Mouse (Mus musculus) MEL (cell line): Measurements from ENCODE around the gene Rtl9. TPM values are rescaled to one million over a fixed set of nuclear protein-coding genes. Genes with fewer than 3 reads are reported as not detected.

Experiments
- DNase-seq: peaks from one replicate; pipeline ENCODE4 v3.0.0; 2011; ENCODE audit warnings: low read depth, low spot score
- H3K27ac ChIP-seq: 2 replicates; pipeline ENCODE4 v1.5.1; 2012; ENCODE audit warnings: low read depth, mild to moderate bottlenecking, control low read depth, low read length, moderate library complexity; ENCODE audit not compliant: control insufficient read depth
- H3K27me3 ChIP-seq, 2 experiments: fragments of 150-350 bp in 1 of 2; sonication (generic) in 1 of 2; 2 replicates each; pipeline ENCODE4 v1.6.1; 2012; ENCODE audit warnings: low read length in 2 of 2, mild to moderate bottlenecking in 2 of 2, improper control_type of control experiment in 1 of 2, moderate library complexity in 1 of 2; ENCODE audit not compliant: insufficient read depth in 2 of 2, control insufficient read depth in 1 of 2
- H3K36me3 ChIP-seq, 2 experiments: 2 replicates each; pipeline ENCODE4 v1.6.1; 2012 to 2014; ENCODE audit warnings: low read length in 2 of 2, improper control_type of control experiment in 1 of 2, inconsistent platforms in 1 of 2, mild to moderate bottlenecking in 1 of 2; ENCODE audit not compliant: insufficient read depth in 2 of 2, control insufficient read depth in 1 of 2
- H3K4me1 ChIP-seq, 2 experiments: fragments of 150-350 bp in 1 of 2; sonication (generic) in 1 of 2; 2 replicates each; pipeline ENCODE4 v1.6.1; 2012; ENCODE audit warnings: low read length in 2 of 2, improper control_type of control experiment in 1 of 2, mild to moderate bottlenecking in 1 of 2; ENCODE audit not compliant: insufficient read depth in 2 of 2, control insufficient read depth in 1 of 2
- H3K4me3 ChIP-seq, 2 experiments: fragments of 150-350 bp in 1 of 2; sonication (generic) in 1 of 2; 2 replicates each; pipeline ENCODE4 v1.5.1; 2012; ENCODE audit warnings: low read depth in 2 of 2, low read length in 2 of 2, mild to moderate bottlenecking in 2 of 2, moderate library complexity in 2 of 2, control low read depth in 1 of 2, improper control_type of control experiment in 1 of 2; ENCODE audit not compliant: control insufficient read depth in 1 of 2, insufficient read depth in 1 of 2
- H3K79me2 ChIP-seq: 2 replicates; pipeline ENCODE4 v1.6.1; 2012; ENCODE audit warnings: mild to moderate bottlenecking, low read length, moderate library complexity; ENCODE audit not compliant: control insufficient read depth, poor library complexity, insufficient read depth
- H3K9ac ChIP-seq: 2 replicates; pipeline ENCODE4 v1.6.1; 2012; ENCODE audit warnings: low read depth, mild to moderate bottlenecking, control low read depth, low read length, moderate library complexity; ENCODE audit not compliant: control insufficient read depth, poor library complexity, severe bottlenecking
- H3K9me3 ChIP-seq: fragments of 150-350 bp; sonication (generic); replicated peaks from 2 replicates; pipeline ENCODE4 v1.6.1; 2012; ENCODE audit warnings: mild to moderate bottlenecking, low read length, improper control_type of control experiment, moderate library complexity; ENCODE audit not compliant: insufficient read depth
- CTCF ChIP-seq, 3 experiments: IDR thresholded peaks in 2 of 3; conservative IDR thresholded peaks in 1 of 3; 2 replicates each; pipeline ENCODE4 v1.5.1; 2011 to 2012; ENCODE audit warnings: low read length in 3 of 3, low read depth in 2 of 3, mild to moderate bottlenecking in 2 of 3, improper control_type of control experiment in 1 of 3, inconsistent platforms in 1 of 3, mixed read lengths in 1 of 3, moderate library complexity in 1 of 3; ENCODE audit not compliant: control insufficient read depth in 1 of 3, insufficient read depth in 1 of 3, poor library complexity in 1 of 3, severe bottlenecking in 1 of 3
- E2F4 ChIP-seq: IDR thresholded peaks from 2 replicates; pipeline ENCODE4 v1.6.1; 2011; ENCODE audit warnings: low read depth, low read length, improper control_type of control experiment, borderline replicate concordance
- ELF1 ChIP-seq: IDR thresholded peaks from 2 replicates; pipeline ENCODE4 v1.6.1; 2014; ENCODE audit warnings: low read depth, mild to moderate bottlenecking, inconsistent platforms, low read length, improper control_type of control experiment, moderate library complexity
- EP300 ChIP-seq, 2 experiments: IDR thresholded peaks; 2 replicates each; pipeline ENCODE4 v1.6.1; 2011; ENCODE audit warnings: improper control_type of control experiment in 2 of 2, low read length in 2 of 2, low read depth in 1 of 2, mild to moderate bottlenecking in 1 of 2
- ETS1 ChIP-seq: IDR thresholded peaks from 2 replicates; pipeline ENCODE4 v1.6.1; 2012; ENCODE audit warnings: low read depth, mild to moderate bottlenecking, inconsistent platforms, low read length, improper control_type of control experiment, moderate library complexity
- HCFC1 ChIP-seq: IDR thresholded peaks from 2 replicates; pipeline ENCODE4 v1.6.1; 2012; ENCODE audit warnings: low read depth, mild to moderate bottlenecking, inconsistent platforms, low read length, improper control_type of control experiment, moderate library complexity
- JUND ChIP-seq: IDR thresholded peaks from 2 replicates; pipeline ENCODE4 v1.6.1; 2011; ENCODE audit warnings: low read depth, mild to moderate bottlenecking, improper control_type of control experiment, low read length
- KAT2A ChIP-seq: conservative IDR thresholded peaks from 2 replicates; pipeline ENCODE4 v1.6.1; 2012; ENCODE audit warnings: low read depth, low read length, improper control_type of control experiment, inconsistent platforms
- MAFK ChIP-seq: IDR thresholded peaks from 2 replicates; pipeline ENCODE4 v1.6.1; 2011; ENCODE audit warnings: low read depth, mild to moderate bottlenecking, low read length, improper control_type of control experiment, borderline replicate concordance
- MAX ChIP-seq: IDR thresholded peaks from 2 replicates; pipeline ENCODE4 v1.6.1; 2011; ENCODE audit warnings: low read length, improper control_type of control experiment
- MAZ ChIP-seq: IDR thresholded peaks from 2 replicates; pipeline ENCODE4 v1.6.1; 2012; ENCODE audit warnings: low read depth, mild to moderate bottlenecking, inconsistent platforms, low read length, improper control_type of control experiment
- MEF2A ChIP-seq: IDR thresholded peaks from 2 replicates; pipeline ENCODE4 v1.6.1; 2014; ENCODE audit warnings: low read depth, mild to moderate bottlenecking, inconsistent platforms, low read length, improper control_type of control experiment; ENCODE audit not compliant: poor library complexity, insufficient replicate concordance, severe bottlenecking; ENCODE audit errors: extremely low read depth
- MXI1 ChIP-seq: IDR thresholded peaks from 2 replicates; pipeline ENCODE4 v1.6.1; 2011; ENCODE audit warnings: mild to moderate bottlenecking, low read depth, low read length, improper control_type of control experiment
- MYC ChIP-seq: IDR thresholded peaks from 2 replicates; pipeline ENCODE4 v1.6.1; 2011; ENCODE audit warnings: low read depth, mild to moderate bottlenecking, low read length, improper control_type of control experiment, moderate library complexity
- NELFE ChIP-seq: IDR thresholded peaks from 2 replicates; pipeline ENCODE4 v1.6.1; 2011; ENCODE audit warnings: low read depth, low read length, improper control_type of control experiment
- POLR2A ChIP-seq, 2 experiments: IDR thresholded peaks; 2 replicates each; pipeline ENCODE4 v1.6.1; 2011 to 2012; ENCODE audit warnings: low read length in 2 of 2, mild to moderate bottlenecking in 2 of 2, control low read depth in 1 of 2, improper control_type of control experiment in 1 of 2, low read depth in 1 of 2, moderate library complexity in 1 of 2; ENCODE audit not compliant: control insufficient read depth in 1 of 2, insufficient read depth in 1 of 2, poor library complexity in 1 of 2
- POLR2AphosphoS5 ChIP-seq: IDR thresholded peaks from 2 replicates; pipeline ENCODE4 v1.6.1; 2012; ENCODE audit warnings: low read depth, borderline replicate concordance, mild to moderate bottlenecking, inconsistent platforms, low read length, moderate library complexity, mixed read lengths
- RAD21 ChIP-seq: IDR thresholded peaks from 2 replicates; pipeline ENCODE4 v1.6.1; 2011; ENCODE audit warnings: mild to moderate bottlenecking, low read depth, low read length, improper control_type of control experiment
- RCOR1 ChIP-seq: IDR thresholded peaks from 2 replicates; pipeline ENCODE4 v1.6.1; 2012; ENCODE audit warnings: low read depth, mild to moderate bottlenecking, inconsistent platforms, low read length, improper control_type of control experiment
- SIN3A ChIP-seq: IDR thresholded peaks from 2 replicates; pipeline ENCODE4 v1.6.1; 2012; ENCODE audit warnings: low read length, improper control_type of control experiment, inconsistent platforms
- SMC3 ChIP-seq: IDR thresholded peaks from 2 replicates; pipeline ENCODE4 v1.6.1; 2011; ENCODE audit warnings: low read depth, low read length, improper control_type of control experiment
- TAL1 ChIP-seq: IDR thresholded peaks from 2 replicates; pipeline ENCODE4 v1.6.1; 2012; ENCODE audit warnings: mild to moderate bottlenecking, inconsistent platforms, low read length, moderate library complexity, mixed read lengths
- TCF12 ChIP-seq: IDR thresholded peaks from 2 replicates; pipeline ENCODE4 v1.6.1; 2014; ENCODE audit warnings: low read depth, mild to moderate bottlenecking, inconsistent platforms, low read length, improper control_type of control experiment, moderate library complexity
- UBTF ChIP-seq: IDR thresholded peaks from 2 replicates; pipeline ENCODE4 v1.6.1; 2012; ENCODE audit warnings: low read depth, mild to moderate bottlenecking, inconsistent platforms, low read length, improper control_type of control experiment, moderate library complexity, borderline replicate concordance; ENCODE audit not compliant: insufficient read depth
- USF2 ChIP-seq, 2 experiments: IDR thresholded peaks; 2 replicates each; pipeline ENCODE4 v1.6.1; 2011 to 2012; ENCODE audit warnings: improper control_type of control experiment in 2 of 2, low read length in 2 of 2, borderline replicate concordance in 1 of 2, inconsistent platforms in 1 of 2, low read depth in 1 of 2, mild to moderate bottlenecking in 1 of 2; ENCODE audit not compliant: insufficient read depth in 1 of 2
- ZC3H11A ChIP-seq: IDR thresholded peaks from 2 replicates; pipeline ENCODE4 v1.6.1; 2012; ENCODE audit warnings: low read depth, mild to moderate bottlenecking, inconsistent platforms, low read length, improper control_type of control experiment
- ZKSCAN1 ChIP-seq: IDR thresholded peaks from 2 replicates; pipeline ENCODE4 v1.6.1; 2012; ENCODE audit warnings: low read depth, mild to moderate bottlenecking, inconsistent platforms, low read length, improper control_type of control experiment, moderate library complexity
- polyA plus RNA-seq, 2 experiments: library from polyadenylated mRNA; stranded (reverse) in 1 of 2; unstranded in 1 of 2; fragments of >175 nt in 1 of 2; fragments of >200 nt in 1 of 2; gene quantifications; 2 replicates each; pipeline versions ENCODE4 v1.2.1 to v1.2.4; 2012; ENCODE audit warnings: low replicate concordance in 2 of 2, low read depth in 1 of 2; ENCODE audit not compliant: insufficient read length in 2 of 2, insufficient read depth in 1 of 2, missing spikeins in 1 of 2
- total RNA-seq: library from RNA; depleted of rRNA; stranded (reverse); fragments of 300-350 nt; gene quantifications from 2 replicates; pipeline ENCODE4 v1.2.3, GENCODE M21; 2012

Gene Rtl9
- total and polyA plus RNA-seq, 3 experiments: not detected

GRCm38 (mm10) chrX:143090904-143091588 lies 8.3 kb upstream of the Rtl9 start:
- Histone ChIP-seq H3K27ac (no peak overlapping the region), H3K4me3 (no peak overlapping the region), H3K27me3 (peaks cover 20 to 22% of the 10 kb centered on the region in 2 experiments), H3K9me3 (no peaks in the 10 kb centered on the region), H3K9ac (no peak overlapping the region), H3K79me2 (no peaks in the 10 kb centered on the region), H3K4me1 (no peaks in the 10 kb centered on the region), H3K36me3 (no peaks in the 10 kb centered on the region)
- no peak for DNase-seq
- no peak for TF ChIP-seq EP300 (IDR thresholded peaks at IDR 0.05; ENCODE audit: low read depth in 1 of 2, low read length in 2 of 2)
- TF ChIP-seq TCF12: no peak
- TF ChIP-seq HCFC1: no peak
- TF ChIP-seq MXI1: no peak
- TF ChIP-seq ELF1: no peak
- TF ChIP-seq MEF2A: no peak
- TF ChIP-seq MAX: no peak
- no peak for TF ChIP-seq SIN3A
- no peak for TF ChIP-seq ZKSCAN1
- TF ChIP-seq RCOR1: no peak
- no peak for TF ChIP-seq ETS1
- no peak for TF ChIP-seq KAT2A
- no peak for TF ChIP-seq MAZ
- TF ChIP-seq POLR2AphosphoS5: no peak
- no peak for TF ChIP-seq NELFE
- no peak for TF ChIP-seq TAL1

GRCm38 (mm10) chrX:143097551-143097950 lies 1.8 kb upstream of the Rtl9 start:
- H3K4me3 ChIP-seq: no peak overlapping the region
- H3K27ac ChIP-seq: no peak overlapping the region
- TF ChIP-seq RCOR1 (no peak), HCFC1 (no peak), CTCF (IDR thresholded peaks at IDR 0.05 in 2 of 3, conservative IDR thresholded peaks at IDR 0.05 in 1 of 3; ENCODE audit: control insufficient read depth in 1 of 3, insufficient read depth in 1 of 3, low read depth in 2 of 3, low read length in 3 of 3, poor library complexity in 1 of 3, severe bottlenecking in 1 of 3) (no peak), MXI1 (no peak), ZC3H11A (no peak), UBTF (no peak), SMC3 (no peak), MAFK (no peak), E2F4 (no peak), POLR2AphosphoS5 (no peak), KAT2A (no peak), POLR2A (IDR thresholded peaks at IDR 0.05; ENCODE audit: control insufficient read depth in 1 of 2, insufficient read depth in 1 of 2, low read depth in 1 of 2, low read length in 2 of 2, poor library complexity in 1 of 2) (no peak), MYC (no peak), USF2 (IDR thresholded peaks at IDR 0.05; ENCODE audit: borderline replicate concordance in 1 of 2, insufficient read depth in 1 of 2, low read depth in 1 of 2, low read length in 2 of 2) (no peak), ZKSCAN1 (no peak), RAD21 (no peak), TAL1 (no peak), JUND (no peak)
- no peaks in the 10 kb centered on the region for H3K9me3 ChIP-seq
- no peaks in the 10 kb centered on the region for H3K36me3 ChIP-seq
- no peaks in the 10 kb centered on the region for H3K79me2 ChIP-seq
- no peaks in the 10 kb centered on the region for H3K4me1 ChIP-seq
- DNase-seq: no peak
- no peak overlapping the region for H3K9ac ChIP-seq
- peaks cover 13 to 18% of the 10 kb centered on the region in 2 experiments for H3K27me3 ChIP-seq
